Mouse (Mus musculus) MEL (cell line): Measurements from ENCODE around the gene Gm9046.
"Not testable (repeated sequence)": the region's sequence is repeated elsewhere in the genome, so short reads cannot be mapped to it uniquely, and the experiment has no call there.

ENCODE experiments used
- CHD1 ChIP-seq: IDR thresholded peaks from 2 replicates; pipeline ENCODE4 v1.6.1; 2012; ENCODE audit warnings: low read depth, mild to moderate bottlenecking, inconsistent platforms, low read length, improper control_type of control experiment
- CTCF ChIP-seq, 3 experiments: IDR thresholded peaks in 2 of 3; conservative IDR thresholded peaks in 1 of 3; 2 replicates each; pipeline ENCODE4 v1.5.1; 2011 to 2012; ENCODE audit warnings: low read length in 3 of 3, low read depth in 2 of 3, mild to moderate bottlenecking in 2 of 3, improper control_type of control experiment in 1 of 3, inconsistent platforms in 1 of 3, mixed read lengths in 1 of 3, moderate library complexity in 1 of 3; ENCODE audit not compliant: control insufficient read depth in 1 of 3, insufficient read depth in 1 of 3, poor library complexity in 1 of 3, severe bottlenecking in 1 of 3
- ETS1 ChIP-seq: IDR thresholded peaks from 2 replicates; pipeline ENCODE4 v1.6.1; 2012; ENCODE audit warnings: low read depth, mild to moderate bottlenecking, inconsistent platforms, low read length, improper control_type of control experiment, moderate library complexity
- MXI1 ChIP-seq: IDR thresholded peaks from 2 replicates; pipeline ENCODE4 v1.6.1; 2011; ENCODE audit warnings: mild to moderate bottlenecking, low read depth, low read length, improper control_type of control experiment
- POLR2A ChIP-seq, 2 experiments: IDR thresholded peaks; 2 replicates each; pipeline ENCODE4 v1.6.1; 2011 to 2012; ENCODE audit warnings: low read length in 2 of 2, mild to moderate bottlenecking in 2 of 2, control low read depth in 1 of 2, improper control_type of control experiment in 1 of 2, low read depth in 1 of 2, moderate library complexity in 1 of 2; ENCODE audit not compliant: control insufficient read depth in 1 of 2, insufficient read depth in 1 of 2, poor library complexity in 1 of 2
- POLR2AphosphoS2 ChIP-seq: IDR thresholded peaks from 2 replicates; pipeline ENCODE4 v1.6.1; 2011; ENCODE audit warnings: low read length, improper control_type of control experiment
- SIN3A ChIP-seq: IDR thresholded peaks from 2 replicates; pipeline ENCODE4 v1.6.1; 2012; ENCODE audit warnings: low read length, improper control_type of control experiment, inconsistent platforms
- TBP ChIP-seq: IDR thresholded peaks from 2 replicates; pipeline ENCODE4 v1.8.0; 2011; ENCODE audit warnings: low read depth, low read length, improper control_type of control experiment
- UBTF ChIP-seq: IDR thresholded peaks from 2 replicates; pipeline ENCODE4 v1.6.1; 2012; ENCODE audit warnings: low read depth, mild to moderate bottlenecking, inconsistent platforms, low read length, improper control_type of control experiment, moderate library complexity, borderline replicate concordance; ENCODE audit not compliant: insufficient read depth
- ZC3H11A ChIP-seq: IDR thresholded peaks from 2 replicates; pipeline ENCODE4 v1.6.1; 2012; ENCODE audit warnings: low read depth, mild to moderate bottlenecking, inconsistent platforms, low read length, improper control_type of control experiment

DNA sequence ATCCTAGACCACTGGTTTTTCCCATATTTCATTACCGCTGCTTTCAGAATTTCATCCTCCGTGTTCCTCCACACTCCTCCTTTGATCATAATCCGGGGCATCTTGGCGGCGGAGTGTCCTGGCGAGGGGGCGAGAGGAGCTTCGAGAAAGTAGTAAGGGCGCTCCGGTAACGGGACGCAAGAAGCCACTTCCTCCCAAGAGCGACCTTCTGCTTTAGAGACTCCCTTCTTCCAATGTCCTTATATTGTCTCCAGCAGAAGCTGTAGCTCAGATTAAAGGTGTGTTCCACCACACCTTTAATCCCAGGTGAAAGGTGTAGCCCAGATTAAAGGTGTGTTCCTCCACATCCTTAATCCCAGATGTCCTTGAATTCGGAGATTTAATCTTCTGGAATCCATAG lies 10.7 kb downstream of the Gm9046 start, which contains the start of gene Gm9044:
- TF ChIP-seq POLR2A (IDR thresholded peaks at IDR 0.05; ENCODE audit: control insufficient read depth in 1 of 2, insufficient read depth in 1 of 2, low read depth in 1 of 2, low read length in 2 of 2, poor library complexity in 1 of 2); ETS1; MXI1; TBP; SIN3A; CTCF (IDR thresholded peaks at IDR 0.05 in 2 of 3, conservative IDR thresholded peaks at IDR 0.05 in 1 of 3; ENCODE audit: control insufficient read depth in 1 of 3, insufficient read depth in 1 of 3, low read depth in 2 of 3, low read length in 3 of 3, poor library complexity in 1 of 3, severe bottlenecking in 1 of 3); UBTF; CHD1; ZC3H11A; POLR2AphosphoS2: not testable (repeated sequence)
